Mouse (Mus musculus) mesoderm, embryonic 11.5 days (tissue): ENCODE measurements around the gene Il31ra.
A peak's percentile ranks its signal among the peaks of the same experiment; 100 is the strongest.

Experiments
- DNase-seq: peaks from one replicate; pipeline ENCODE4 v3.0.0-alpha.2; 2012; ENCODE audit warnings: low read depth, low spot score

The Il31ra gene

GRCm38 (mm10) chr13:112560554-112561138 lies 33.5 kb downstream of the Il31ra start:
- no peak for DNase-seq

- no peak for DNase-seq
These were observed 37.7 kb downstream of the Il31ra start for GRCm38 (mm10) chr13:112556501-112556900.

- no peak for DNase-seq
These were observed 40.9 kb downstream of the Il31ra start for GRCm38 (mm10) chr13:112553304-112553703.

- no peak for DNase-seq
These were observed 42.3 kb downstream of the Il31ra start for GRCm38 (mm10) chr13:112551641-112552548.

- DNase-seq, result no peak
These were observed 52.8 kb downstream of the Il31ra start for GRCm38 (mm10) chr13:112541223-112541975.

GRCm38 (mm10) chr13:112540616-112541015 lies 53.5 kb downstream of the Il31ra start:
- DNase-seq, result no peak

GRCm38 (mm10) chr13:112537065-112537464 lies 57.1 kb downstream of the Il31ra start:
- no peak for DNase-seq

- no peak for DNase-seq
These were observed 57.5 kb downstream of the Il31ra start for GRCm38 (mm10) chr13:112536611-112537010.

GRCm38 (mm10) chr13:112533556-112533955 lies 60.6 kb downstream of the Il31ra start:
- no peak for DNase-seq

GRCm38 (mm10) chr13:112532235-112532634 lies 61.9 kb downstream of the Il31ra start:
- no peak for DNase-seq

GRCm38 (mm10) chr13:112529893-112530292 lies 64.3 kb downstream of the Il31ra start:
- DNase-seq, result peak; percentile 84

- DNase-seq, result no peak
These were observed 67.0 kb downstream of the Il31ra start for GRCm38 (mm10) chr13:112527186-112527585.

- no peak for DNase-seq
These were observed 70.7 kb downstream of the Il31ra start for GRCm38 (mm10) chr13:112523346-112523970.

GRCm38 (mm10) chr13:112522896-112523295 lies 71.3 kb downstream of the Il31ra start:
- no peak for DNase-seq

GRCm38 (mm10) chr13:112522261-112522660 lies 71.9 kb downstream of the Il31ra start:
- no peak for DNase-seq

GRCm38 (mm10) chr13:112514546-112514945 lies 79.6 kb downstream of the Il31ra start:
- DNase-seq, result no peak

GRCm38 (mm10) chr13:112512824-112513223 lies 81.3 kb downstream of the Il31ra start:
- no peak for DNase-seq

- DNase-seq, result no peak
These were observed 82.3 kb downstream of the Il31ra start for GRCm38 (mm10) chr13:112511810-112512209.

GRCm38 (mm10) chr13:112511261-112511660 lies 82.9 kb downstream of the Il31ra start:
- DNase-seq, result no peak

- DNase-seq, result no peak
These were observed 83.5 kb downstream of the Il31ra start for GRCm38 (mm10) chr13:112510437-112511212.

GRCm38 (mm10) chr13:112509465-112509864 lies 84.7 kb downstream of the Il31ra start:
- peak; percentile 82 for DNase-seq
